Mouse (Mus musculus) stomach, postnatal 0 days (tissue): ENCODE measurements around the gene Rab27a. TPM values are rescaled to one million over a fixed set of nuclear protein-coding genes. Genes with fewer than 3 reads are reported as not detected.

ENCODE experiments used
- ATAC-seq: fragments of 200-750 bp; cut with Nextera tagmentation; 2 replicates; pipeline ENCODE4 v1.8.0; 2017; ENCODE audit not compliant: low FRiP score, low TSS enrichment
- DNase-seq: peaks from one replicate; pipeline ENCODE4 v3.0.0-alpha.2; 2016; ENCODE audit warnings: low spot score
- H3K27ac ChIP-seq: fragments of 300-500 bp; sonication (generic); replicated peaks from 2 replicates; pipeline ENCODE4 v1.5.1; 2014; ENCODE audit warnings: mild to moderate bottlenecking, control low read depth
- H3K27me3 ChIP-seq: fragments of 300-500 bp; sonication (generic); 2 replicates; pipeline ENCODE4 v1.6.1; 2014; ENCODE audit warnings: low read length; ENCODE audit not compliant: control insufficient read depth, insufficient read depth
- H3K36me3 ChIP-seq: fragments of 300-500 bp; sonication (generic); 2 replicates; pipeline ENCODE4 v1.6.1; 2014; ENCODE audit warnings: low read length, mixed read lengths; ENCODE audit not compliant: control insufficient read depth, insufficient read depth
- H3K4me1 ChIP-seq: fragments of 300-500 bp; sonication (generic); replicated peaks from 2 replicates; pipeline ENCODE4 v1.6.1; 2014; ENCODE audit warnings: antibody characterized with exemption; ENCODE audit not compliant: control insufficient read depth, insufficient read depth
- H3K4me2 ChIP-seq: fragments of 300-500 bp; sonication (generic); replicated peaks from 2 replicates; pipeline ENCODE4 v1.6.1; 2014; ENCODE audit warnings: low read depth, mild to moderate bottlenecking, control low read depth, moderate library complexity
- H3K4me3 ChIP-seq: fragments of 300-500 bp; sonication (generic); 2 replicates; pipeline ENCODE4 v1.5.1; 2014; ENCODE audit warnings: low read depth, low read length, control low read depth
- H3K9ac ChIP-seq: fragments of 300-500 bp; sonication (generic); 2 replicates; pipeline ENCODE4 v1.6.1; 2014; ENCODE audit warnings: mild to moderate bottlenecking, low read length, control low read depth, mixed read lengths
- H3K9me3 ChIP-seq: fragments of 300-500 bp; sonication (generic); 2 replicates; pipeline ENCODE4 v1.6.1; 2016; ENCODE audit warnings: low read length; ENCODE audit not compliant: control insufficient read depth
- CTCF ChIP-seq: IDR thresholded peaks from 2 replicates; pipeline ENCODE4 v1.5.1; 2016; ENCODE audit warnings: antibody characterized with exemption, low read depth, mild to moderate bottlenecking, moderate library complexity
- EP300 ChIP-seq: optimal IDR thresholded peaks from 2 replicates; pipeline ENCODE3; 2016; ENCODE audit warnings: antibody characterized with exemption
- WGBS: fragments of 180-500 bp; shearing (Covaris S2); extraction: QIAGEN DNeasy Blood & Tissue Kit; methylation state at CpG from one replicate; pipeline ENCODE4 v1.1.7; 2014; 5-methylcytosine and 5-hydroxymethylcytosine counted together
- polyA plus RNA-seq: library from polyadenylated mRNA; unstranded; fragments of >200 nt; fragmentation: Nextera tagmentation; extraction: Ambion mirVana; gene quantifications from 2 replicates; pipeline ENCODE4 v1.2.1, GENCODE M21; 2015

The Rab27a gene
- polyA plus RNA-seq, 1 experiment from 2014 or later: 22.7 TPM

- Histone ChIP-seq H3K4me2 (no peak overlapping the region), H3K9me3 (no peaks in the 10 kb centered on the region), H3K27me3 (no peaks in the 10 kb centered on the region), H3K4me3 (no peak overlapping the region), H3K27ac (no peak overlapping the region), H3K9ac (no peak overlapping the region), H3K36me3 (peaks cover 8% of the 10 kb centered on the region), H3K4me1 (no peaks in the 10 kb centered on the region)
- ATAC-seq (no peak), DNase-seq (no peak)
- 92% methylated on average over 1 of the region's 1 CpGs for WGBS
- TF ChIP-seq CTCF: peak; percentile 35
- no peak for TF ChIP-seq EP300
These were observed 11.2 kb upstream of the Rab27a start for GRCm38 (mm10) chr9:73033406-73033805.

GRCm38 (mm10) chr9:73039222-73039945 lies 5.3 kb upstream of the Rab27a start:
- TF ChIP-seq CTCF: no peak
- TF ChIP-seq EP300: no peak
- no peaks in the 10 kb centered on the region for H3K36me3 ChIP-seq

GRCm38 (mm10) chr9:73040080-73040479 lies 4.6 kb upstream of the Rab27a start, which contains the start of gene Pigb:
Pigb (minus strand) TSS chr9:73040378.
- H3K27ac ChIP-seq: peak within 1 kb of the TSS; percentile 80
- H3K9ac ChIP-seq: peak within 1 kb of the TSS; percentile 84
- no peaks in the 10 kb centered on the region for H3K9me3 ChIP-seq
- H3K27me3 ChIP-seq: no peaks in the 10 kb centered on the region
- ATAC-seq: no peak
- peak within 1 kb of the TSS; percentile 75 for H3K4me3 ChIP-seq
- H3K36me3 ChIP-seq: no peaks in the 10 kb centered on the region
- no peaks in the 10 kb centered on the region; the same call in 1 of the 2 replicates for H3K4me1 ChIP-seq
- peak within 1 kb of the TSS; percentile 72 for H3K4me2 ChIP-seq
- WGBS: 29% methylated on average over 6 of the region's 6 CpGs
- no peak for DNase-seq
- no peak for TF ChIP-seq CTCF
- TF ChIP-seq EP300: no peak

More at GRCm38 (mm10) chr9:73039222-73039945, 5.3 kb upstream of the Rab27a start:
- Histone ChIP-seq H3K4me2 (peak overlapping the region; percentile 72), H3K27ac (peak overlapping the region; percentile 80), H3K9me3 (no peaks in the 10 kb centered on the region), H3K27me3 (no peaks in the 10 kb centered on the region), H3K4me1 (no peaks in the 10 kb centered on the region; the same call in 1 of the 2 replicates), H3K9ac (peak overlapping the region; percentile 84), H3K4me3 (peak overlapping the region; percentile 75)
- WGBS: under 1% methylated on average over 49 of the region's 49 CpGs
- ATAC-seq (peak; percentile 84), DNase-seq (peak; percentile 92)

GRCm38 (mm10) chr9:73045204-73045603 lies 550 bp downstream of the Rab27a start:
- Histone ChIP-seq H3K4me2 (peak overlapping the region; percentile 94), H3K27me3 (no peaks in the 10 kb centered on the region), H3K9ac (peak overlapping the region; percentile 69), H3K36me3 (no peaks in the 10 kb centered on the region), H3K4me1 (no peaks in the 10 kb centered on the region; the same call in 1 of the 2 replicates), H3K9me3 (no peaks in the 10 kb centered on the region), H3K4me3 (peak overlapping the region; percentile 54), H3K27ac (peak overlapping the region; percentile 73)
- WGBS: 5% methylated on average over 7 of the region's 7 CpGs
- DNase-seq: peak; percentile 23
- no peak for ATAC-seq
- no peak for TF ChIP-seq EP300
- no peak for TF ChIP-seq CTCF

GRCm38 (mm10) chr9:73045711-73046110 lies 1.1 kb downstream of the Rab27a start:
- 64% methylated on average over 10 of the region's 10 CpGs for WGBS
- ATAC-seq: no peak
- Histone ChIP-seq H3K36me3 (no peaks in the 10 kb centered on the region), H3K9me3 (no peaks in the 10 kb centered on the region), H3K27ac (no peak overlapping the region), H3K27me3 (no peaks in the 10 kb centered on the region), H3K4me3 (peak overlapping the region; percentile 54), H3K9ac (no peak overlapping the region; the same call in 1 of the 2 replicates), H3K4me1 (no peaks in the 10 kb centered on the region), H3K4me2 (peak overlapping the region; percentile 94)
- DNase-seq: no peak
- TF ChIP-seq EP300: no peak
- TF ChIP-seq CTCF: no peak

GRCm38 (mm10) chr9:73047906-73048305 lies 3.3 kb downstream of the Rab27a start:
- H3K9me3 ChIP-seq: no peaks in the 10 kb centered on the region
- TF ChIP-seq CTCF (no peak), EP300 (no peak)
- no peak overlapping the region for H3K4me3 ChIP-seq
- no peak overlapping the region for H3K4me2 ChIP-seq
- no peak overlapping the region for H3K27ac ChIP-seq
- DNase-seq: no peak
- H3K36me3 ChIP-seq: no peaks in the 10 kb centered on the region
- H3K9ac ChIP-seq: no peak overlapping the region
- no peak for ATAC-seq
- H3K4me1 ChIP-seq: no peaks in the 10 kb centered on the region
- no peaks in the 10 kb centered on the region for H3K27me3 ChIP-seq
- 85% methylated on average over 2 of the region's 2 CpGs for WGBS
